Mouse (Mus musculus): ENCODE results near the gene Srp68. TPM values are rescaled to one million over a fixed set of nuclear protein-coding genes. Genes with fewer than 3 reads are reported as not detected.

Gene Srp68
- total RNA-seq, 2 experiments from 2014 or later = 52.0 to 55.7 TPM

DNA sequence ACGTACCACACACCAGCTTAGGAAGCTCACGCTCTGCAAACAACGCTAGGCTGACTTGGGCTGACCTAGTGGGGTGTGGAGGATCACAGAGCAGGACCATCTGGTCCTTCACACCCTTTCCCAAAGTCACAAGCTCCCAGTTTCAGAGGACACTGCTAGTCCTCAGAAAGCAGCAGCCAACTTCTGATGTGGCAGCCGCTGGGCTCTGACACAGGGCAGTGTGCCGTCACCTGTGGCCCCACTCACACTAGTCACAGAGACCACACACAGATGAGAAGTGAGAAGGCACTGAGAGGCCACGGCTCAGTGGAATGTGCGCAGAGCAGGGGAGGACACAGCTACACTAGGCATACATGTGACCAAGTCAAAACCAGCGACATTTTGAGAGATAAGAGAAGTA lies 23.1 kb downstream of the Srp68 start:
- DNase-seq (ENCODE audit: low spot score in 2 of 2) = no peak

DNA sequence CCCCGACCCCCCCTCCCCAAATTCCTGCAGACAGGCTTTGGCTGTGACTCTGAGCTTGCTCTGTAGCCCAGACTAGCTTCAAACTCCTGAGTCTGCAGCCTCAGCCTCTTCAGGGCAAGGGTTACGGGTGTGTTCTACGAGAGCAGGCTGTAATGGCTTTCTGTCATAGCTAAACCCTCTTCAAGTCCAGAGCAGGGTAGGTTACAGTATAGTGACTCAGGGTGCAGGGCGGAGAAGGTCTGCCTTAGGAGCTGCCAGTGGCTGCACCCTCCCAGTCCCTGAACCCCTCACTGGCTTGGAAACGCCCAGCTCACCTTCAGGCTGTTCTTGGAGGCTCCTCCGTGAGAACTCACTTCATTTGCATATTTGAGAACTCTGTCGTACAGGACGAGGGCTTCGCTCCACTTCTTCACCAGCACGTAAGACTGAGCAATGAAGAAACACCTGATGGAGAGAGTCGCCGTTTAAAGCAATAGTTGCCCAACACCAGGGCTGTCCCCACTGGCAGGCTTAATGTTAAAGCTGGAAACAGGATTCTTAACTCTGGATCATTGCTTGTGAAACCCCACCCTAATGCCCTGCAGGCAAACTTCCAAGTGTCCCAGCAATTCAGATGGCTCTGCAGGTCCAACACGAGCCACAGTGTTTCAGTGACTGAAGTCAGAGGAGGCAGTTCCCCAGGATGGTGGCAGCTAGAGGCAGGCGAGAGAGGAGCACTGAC lies 26.4 kb downstream of the Srp68 start:
- DNase-seq (ENCODE audit: low spot score in 2 of 2) = no peak

DNA sequence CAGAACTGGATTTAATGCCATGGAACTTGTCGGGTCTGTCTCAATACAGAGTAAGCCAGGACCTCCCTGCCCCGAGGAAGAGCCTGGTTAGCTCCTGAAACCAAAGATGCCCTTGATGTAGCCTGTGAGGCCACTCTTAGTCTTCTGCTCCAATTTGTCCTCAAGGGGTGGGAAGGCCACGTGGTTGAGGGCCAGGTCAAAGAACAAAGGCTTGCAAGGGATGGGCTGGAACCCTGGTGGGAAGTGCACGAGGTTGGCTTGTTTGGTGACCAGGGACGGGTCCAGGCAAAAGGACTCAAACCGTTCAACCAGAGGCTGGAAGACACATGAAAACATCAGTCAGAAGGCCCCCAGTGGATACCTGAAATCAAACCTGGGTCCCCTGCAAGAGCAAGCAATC lies 28.4 kb downstream of the Srp68 start:
- no peak for DNase-seq (ENCODE audit: low spot score in 2 of 2)

DNA sequence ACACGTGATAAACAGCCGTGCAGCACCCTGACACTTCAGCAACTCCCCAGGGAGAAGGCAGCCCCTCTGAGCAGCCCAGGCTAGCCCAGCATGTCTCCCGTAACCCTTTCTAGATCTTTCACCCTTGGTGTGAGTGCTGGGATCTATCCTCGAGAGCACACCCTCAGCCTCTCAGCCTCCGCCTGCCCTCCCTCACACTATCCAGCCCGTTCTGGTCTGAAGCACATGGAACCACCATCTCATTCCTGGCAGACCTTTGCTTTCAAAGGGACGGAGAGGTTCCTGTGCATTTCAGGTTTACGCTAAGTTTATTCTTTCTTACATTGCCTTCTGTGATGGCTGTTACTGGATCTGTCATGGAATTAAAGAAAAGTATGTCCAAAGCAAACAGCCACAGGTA lies 29.4 kb downstream of the Srp68 start:
- DNase-seq (ENCODE audit: low spot score in 2 of 2) = no peak

DNA sequence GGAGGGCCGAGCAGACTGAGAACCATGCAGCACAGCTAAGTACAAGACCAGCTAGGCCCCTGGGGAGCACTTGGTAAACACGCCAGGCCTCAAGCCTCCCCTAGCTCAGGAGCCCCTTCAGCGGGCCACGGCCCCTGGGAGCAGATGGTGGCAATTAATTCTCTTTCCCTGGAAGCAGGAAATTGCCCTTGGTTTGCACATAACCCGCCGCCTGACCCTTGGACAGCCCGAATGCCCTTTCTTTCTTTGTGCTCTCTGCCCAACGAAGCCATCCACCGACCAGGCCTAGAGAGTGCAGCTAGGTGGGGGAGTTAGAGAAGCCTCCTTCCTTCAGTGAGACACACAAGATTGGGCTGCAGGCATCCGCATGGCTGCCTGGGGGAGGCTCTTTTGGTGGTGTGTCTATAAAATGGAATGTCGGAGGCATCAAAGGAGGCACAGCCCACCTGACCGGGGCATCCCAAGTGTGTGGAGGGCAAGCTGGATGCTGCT lies 32.2 kb downstream of the Srp68 start:
- no peak for DNase-seq (ENCODE audit: low spot score in 2 of 2)

DNA sequence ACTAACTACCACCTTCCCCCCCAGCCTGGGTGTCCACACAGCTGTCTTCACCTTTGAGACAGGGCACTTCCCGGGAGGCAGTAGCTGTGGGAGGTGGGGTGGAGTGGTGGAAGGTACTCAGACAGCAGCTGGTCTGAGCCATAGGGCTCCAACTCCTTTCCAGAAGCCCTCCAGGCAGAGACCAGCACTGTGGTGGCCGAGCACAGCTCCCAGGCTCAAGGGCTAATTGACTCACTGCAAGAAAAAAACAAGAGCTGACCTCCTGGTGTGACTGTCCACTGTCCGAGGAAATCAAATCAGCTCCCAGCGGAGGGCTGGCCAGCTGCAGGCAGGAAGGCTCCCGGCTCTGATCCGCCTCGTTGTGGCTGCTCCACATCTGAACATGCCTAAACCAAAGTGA lies 34.2 kb downstream of the Srp68 start:
- DNase-seq (ENCODE audit: low spot score in 2 of 2) = no peak

DNA sequence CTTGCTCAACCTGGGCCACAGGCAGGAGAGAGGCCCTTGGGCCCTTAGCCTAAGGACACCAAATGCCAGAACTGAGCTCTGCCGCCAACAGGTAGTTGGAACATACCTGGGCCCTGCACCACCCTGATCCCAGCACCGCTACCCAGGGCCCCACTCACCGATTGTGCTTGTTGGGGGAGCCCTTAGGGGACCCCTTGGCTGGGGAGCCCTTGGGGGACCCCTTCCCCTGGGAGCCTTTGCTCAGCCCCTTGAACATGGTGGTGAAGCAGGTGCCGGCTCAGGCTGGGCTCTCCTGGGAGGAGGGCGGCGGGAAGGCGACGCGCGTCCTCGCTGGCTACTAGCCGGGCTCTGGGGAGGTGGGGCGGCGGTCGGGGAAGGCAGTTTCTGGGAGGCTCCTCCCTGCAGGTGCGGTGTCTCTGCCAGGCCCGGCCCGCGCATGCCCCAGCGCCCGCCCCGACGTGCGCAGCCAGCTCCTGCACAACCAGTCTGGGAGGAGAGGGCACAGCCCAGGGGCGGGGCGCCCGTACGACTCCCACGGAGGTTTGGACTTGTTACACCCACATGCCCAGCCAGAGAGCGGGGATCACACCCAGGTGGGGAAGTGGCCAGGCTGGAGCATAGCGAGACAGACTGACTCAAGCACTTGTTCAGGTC lies 36.1 kb downstream of the Srp68 start, which contains the start of gene Evpl:
TSS of gene Evpl (minus strand) at position 336 of the 654 bp plus-strand sequence.
- DNase-seq (ENCODE audit: low spot score in 2 of 2) = no peak

DNA sequence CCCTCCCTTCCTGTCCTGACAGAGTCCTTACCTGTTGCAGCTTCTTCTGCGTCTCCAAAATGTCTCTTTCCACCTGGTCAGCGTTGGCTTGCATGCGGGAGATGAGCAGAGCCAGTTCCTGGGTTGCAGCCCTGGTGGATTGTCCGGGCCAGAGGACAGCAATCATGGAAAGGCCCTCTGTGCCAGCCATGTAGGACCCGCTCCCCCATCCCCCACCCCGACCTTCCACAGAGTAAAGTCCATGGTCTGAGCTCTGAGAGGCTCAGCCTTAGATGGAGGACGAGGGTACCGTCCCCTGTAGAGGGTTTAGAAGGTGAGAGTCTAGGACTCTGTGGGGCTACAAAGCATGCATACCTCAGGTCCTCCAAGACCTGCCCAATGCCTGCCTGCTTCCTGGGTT lies 39.1 kb downstream of the Srp68 start:
- no peak for DNase-seq (ENCODE audit: low spot score in 2 of 2)

DNA sequence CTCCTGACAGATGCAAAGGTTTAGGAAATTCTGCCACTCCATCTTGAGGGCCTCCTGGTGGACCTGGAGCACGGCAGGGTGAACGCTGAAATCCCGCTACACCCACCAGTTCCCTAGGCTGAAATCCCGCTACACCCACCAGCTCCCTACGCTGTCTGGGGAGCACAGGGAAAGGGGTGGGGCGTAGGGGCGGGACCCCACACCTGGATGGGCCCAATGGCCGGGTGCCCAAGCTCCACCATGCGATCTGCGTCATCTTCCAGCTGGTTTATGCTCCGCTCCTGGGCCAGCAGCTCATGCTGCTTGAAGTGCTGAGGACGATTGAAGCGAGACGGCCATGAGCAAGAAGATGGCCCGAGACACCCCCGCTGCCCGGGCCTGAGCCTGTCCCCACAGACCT lies 41.6 kb downstream of the Srp68 start:
- DNase-seq (ENCODE audit: low spot score in 2 of 2) = no peak

DNA sequence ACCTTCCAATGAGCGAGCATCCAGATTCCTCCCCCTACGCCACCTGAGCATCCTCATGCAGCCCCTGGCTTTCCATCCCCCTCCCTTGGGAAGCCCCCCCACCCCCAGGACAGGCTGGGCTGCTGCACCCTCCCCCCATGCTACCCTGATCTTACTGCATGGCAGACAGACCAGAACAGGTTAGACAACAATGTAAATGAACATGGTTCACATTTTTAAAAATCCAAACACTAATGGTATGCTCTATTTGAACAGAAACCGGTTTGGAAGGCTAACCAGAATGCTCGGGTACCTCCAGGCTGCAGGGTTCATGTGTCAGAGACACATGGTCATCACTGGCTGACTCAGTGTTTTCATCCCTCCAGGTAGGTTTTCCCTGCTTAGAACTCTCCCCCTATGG lies 45.3 kb downstream of the Srp68 start:
- no peak for DNase-seq (ENCODE audit: low spot score in 2 of 2)

DNA sequence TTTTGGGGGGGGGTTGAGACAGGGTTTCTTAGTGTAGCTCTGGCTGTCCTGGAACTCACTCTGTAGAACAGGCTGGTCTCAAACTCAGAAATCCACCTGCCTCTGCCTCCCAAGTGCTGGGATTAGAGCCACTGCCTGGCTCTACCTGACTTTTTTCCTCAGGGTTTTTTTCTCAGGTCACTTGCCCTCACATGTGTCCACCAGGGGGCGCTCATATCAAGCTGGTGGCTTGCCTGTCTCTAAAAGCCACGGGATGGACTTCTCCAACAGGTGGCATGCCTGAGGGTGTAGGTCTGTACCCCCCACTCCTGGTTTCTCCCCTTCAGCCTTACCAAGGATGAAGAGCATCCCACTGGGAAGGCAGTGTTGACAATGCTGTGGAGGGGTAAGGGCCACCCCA lies 47.6 kb downstream of the Srp68 start:
- DNase-seq (ENCODE audit: low spot score in 2 of 2) = peak; percentile 51 to 68

DNA sequence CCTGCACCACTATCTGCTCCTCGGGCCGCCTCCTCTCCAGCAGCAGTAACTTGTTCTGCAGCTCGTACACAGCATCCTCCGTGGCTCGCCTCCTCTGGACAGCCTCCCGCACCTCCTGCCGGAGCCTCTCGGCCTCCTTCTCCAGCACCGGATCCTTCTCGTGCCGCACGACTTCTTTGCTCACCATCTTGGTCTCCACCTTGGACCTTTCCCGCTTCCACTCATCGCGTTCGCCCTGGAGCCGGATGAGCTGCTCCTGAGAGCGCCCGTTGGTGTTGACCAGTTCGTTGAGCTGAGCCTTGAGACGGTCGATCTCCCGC lies 51.3 kb downstream of the Srp68 start:
- no peak for DNase-seq (ENCODE audit: low spot score in 2 of 2)

DNA sequence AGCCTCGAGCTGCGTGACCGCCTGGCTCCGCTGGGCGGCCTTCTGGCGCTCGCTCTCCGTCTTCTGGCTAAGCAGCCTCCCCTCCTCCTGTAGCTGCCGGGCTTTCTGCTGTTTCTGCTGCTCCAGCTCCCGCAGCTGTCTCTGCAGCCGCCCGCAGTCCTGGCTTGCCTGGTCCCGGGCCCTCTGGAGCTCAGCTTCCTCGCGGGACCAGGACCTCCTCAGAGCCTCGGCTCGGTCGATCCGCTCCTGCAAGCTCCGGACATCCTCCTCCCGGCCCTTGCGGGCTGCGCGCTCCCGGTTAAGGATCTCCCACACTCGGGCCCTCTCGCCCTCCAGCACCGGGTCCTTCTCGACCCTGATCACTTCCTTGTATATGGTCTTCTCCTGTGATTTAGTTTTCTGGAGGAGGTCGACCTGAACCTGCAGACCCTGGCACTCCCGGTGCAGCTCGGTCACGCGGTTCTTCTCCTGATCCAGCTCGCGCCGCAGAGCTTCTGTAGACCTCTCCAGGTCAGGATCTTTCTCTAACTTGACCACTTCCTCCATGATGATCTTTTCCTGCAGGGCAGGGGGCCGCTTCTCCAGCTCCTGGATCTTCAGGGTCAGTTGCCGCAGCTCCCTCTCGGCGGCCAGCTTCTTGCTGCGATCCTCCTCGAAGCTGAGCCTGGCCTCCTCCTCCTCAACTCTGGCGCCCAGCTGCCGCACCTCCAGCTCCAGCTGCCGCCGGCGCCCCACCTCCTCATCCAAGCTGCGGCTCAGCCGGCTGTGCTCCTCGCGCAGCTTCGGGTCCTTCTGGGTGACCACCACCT lies 51.9 kb downstream of the Srp68 start:
- DNase-seq (ENCODE audit: low spot score in 2 of 2) = no peak

DNA sequence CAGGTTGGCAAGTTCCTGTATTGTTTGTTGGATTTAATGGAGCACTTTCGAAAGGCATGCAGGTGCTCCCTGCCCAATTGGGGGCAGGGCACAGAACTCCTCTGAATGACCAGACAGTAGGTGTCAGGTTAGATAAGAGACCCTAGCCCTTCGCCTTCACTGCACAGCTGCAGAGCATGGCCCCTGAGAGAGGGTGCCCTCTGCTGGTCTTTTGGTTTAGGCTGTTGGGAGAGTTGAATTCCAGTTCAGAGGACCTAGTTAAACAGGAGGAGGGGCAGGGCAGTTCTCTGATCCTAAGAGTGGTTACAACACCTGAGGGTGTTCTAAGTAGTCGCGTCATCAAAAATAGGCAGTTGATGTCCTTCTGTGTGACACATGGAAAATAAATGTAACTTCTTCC lies 54.1 kb downstream of the Srp68 start:
- DNase-seq (ENCODE audit: low spot score in 2 of 2) = peak; percentile 41 to 49

DNA sequence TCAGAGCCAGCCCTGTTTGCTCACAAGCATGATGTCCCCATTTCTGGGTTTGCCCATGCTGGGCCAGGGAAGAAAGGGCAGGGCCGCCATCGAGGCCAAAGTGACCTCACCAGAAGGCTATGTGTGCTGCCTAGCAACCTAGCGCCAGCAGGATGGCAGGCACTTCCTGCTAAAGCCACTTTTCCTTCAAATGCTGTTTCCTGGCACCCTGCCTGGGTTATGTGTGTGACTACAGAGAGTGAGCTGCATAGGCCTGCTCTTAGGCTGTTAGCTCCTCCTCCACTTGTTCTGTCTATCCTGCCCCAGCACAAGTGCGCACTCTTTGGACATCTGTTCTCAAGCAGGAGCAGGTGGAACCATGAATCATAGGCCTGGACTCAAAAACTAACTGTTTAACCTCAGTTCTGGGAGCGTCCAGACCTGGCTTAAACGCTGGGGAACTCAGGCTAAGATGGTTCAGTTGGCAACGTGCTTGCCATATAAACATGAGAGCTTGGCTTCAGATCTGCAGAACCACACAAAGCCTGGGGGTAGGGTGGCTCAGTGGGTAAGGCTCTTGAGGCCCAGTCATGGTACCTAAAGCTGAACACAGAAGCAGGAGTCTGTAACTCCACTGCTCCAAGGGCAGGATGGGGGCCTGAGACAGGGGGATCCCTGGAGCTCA lies 55.1 kb downstream of the Srp68 start:
- peak; percentile 76 to 80 for DNase-seq (ENCODE audit: low spot score in 2 of 2)

DNA sequence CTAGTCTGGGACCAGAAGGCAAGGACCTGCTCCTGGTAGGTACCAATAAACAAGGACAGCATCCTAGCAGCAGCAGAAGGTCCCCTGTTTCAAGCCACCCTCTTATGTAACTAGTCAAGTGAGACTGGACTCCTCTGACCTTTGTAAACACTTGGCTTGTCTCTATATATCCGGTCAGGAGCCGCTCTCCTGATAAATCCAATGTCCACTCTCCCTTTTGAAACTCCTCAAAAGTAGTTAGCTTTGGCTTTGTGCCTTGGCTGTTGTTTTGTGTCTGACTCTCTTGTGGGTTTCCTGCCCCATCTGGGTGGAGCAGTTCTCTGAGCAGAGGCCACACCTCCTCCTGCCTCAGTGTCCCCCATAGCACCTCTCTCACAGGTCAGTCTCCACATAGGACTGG lies 55.8 kb downstream of the Srp68 start:
- DNase-seq (ENCODE audit: low spot score in 2 of 2) = no peak

DNA sequence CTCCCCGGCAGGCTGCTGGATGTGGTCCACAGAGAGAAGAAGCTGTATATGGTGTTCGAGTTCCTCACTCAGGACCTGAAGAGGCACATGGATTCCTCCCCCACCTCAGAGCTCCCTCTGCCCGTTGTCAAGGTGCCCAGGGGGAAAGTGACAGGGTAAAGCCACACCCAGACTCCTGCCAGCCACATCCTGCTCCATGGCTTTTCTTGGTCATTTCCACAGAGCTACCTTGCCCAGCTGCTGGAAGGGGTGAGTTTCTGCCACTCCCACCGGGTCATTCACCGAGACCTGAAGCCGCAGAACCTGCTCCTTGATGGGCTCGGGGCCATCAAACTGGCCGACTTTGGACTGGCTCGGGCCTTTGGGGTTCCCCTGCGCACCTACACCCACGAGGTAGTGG lies 57.5 kb downstream of the Srp68 start:
- DNase-seq (ENCODE audit: low spot score in 2 of 2) = no peak

DNA sequence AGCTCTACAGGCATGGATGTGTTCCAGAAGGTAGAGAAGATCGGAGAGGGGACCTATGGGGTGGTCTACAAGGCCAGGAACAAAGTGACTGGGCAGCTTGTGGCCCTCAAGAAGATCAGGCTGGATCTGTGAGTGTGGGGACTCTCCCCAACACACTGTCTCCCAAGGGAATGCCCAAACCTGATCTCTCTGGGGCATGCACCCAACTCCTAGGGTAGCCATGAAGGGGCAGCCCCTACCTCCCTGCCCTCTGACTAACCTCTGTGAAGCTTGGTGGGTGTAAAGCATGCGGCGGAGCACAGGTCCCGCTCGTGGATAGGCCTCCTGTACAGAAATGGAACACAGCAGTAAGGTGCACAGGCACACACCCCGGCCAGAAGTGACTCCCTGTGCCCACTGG lies 58.0 kb downstream of the Srp68 start:
- no peak for DNase-seq (ENCODE audit: low spot score in 2 of 2)

DNA sequence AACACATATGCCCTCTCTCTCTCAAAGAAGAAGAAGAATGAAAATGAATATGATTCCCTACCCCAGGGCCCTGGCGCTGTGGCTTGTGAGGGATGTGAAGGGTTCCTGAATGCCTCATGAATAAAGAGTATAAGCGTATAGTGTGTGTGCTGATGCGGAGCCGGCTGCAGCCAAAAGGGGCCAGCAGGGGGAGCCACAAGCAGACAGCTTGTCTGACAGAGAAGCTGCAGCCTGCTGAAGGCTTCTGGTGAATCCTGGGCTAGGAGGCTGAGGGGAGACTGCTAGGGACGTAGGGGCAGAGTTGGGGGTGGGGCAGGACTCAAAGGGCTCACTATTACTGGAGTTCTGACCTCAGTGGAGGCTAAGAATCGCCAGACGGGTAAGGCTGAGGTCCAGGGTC lies 58.8 kb downstream of the Srp68 start:
- DNase-seq (ENCODE audit: low spot score in 2 of 2) = no peak

DNA sequence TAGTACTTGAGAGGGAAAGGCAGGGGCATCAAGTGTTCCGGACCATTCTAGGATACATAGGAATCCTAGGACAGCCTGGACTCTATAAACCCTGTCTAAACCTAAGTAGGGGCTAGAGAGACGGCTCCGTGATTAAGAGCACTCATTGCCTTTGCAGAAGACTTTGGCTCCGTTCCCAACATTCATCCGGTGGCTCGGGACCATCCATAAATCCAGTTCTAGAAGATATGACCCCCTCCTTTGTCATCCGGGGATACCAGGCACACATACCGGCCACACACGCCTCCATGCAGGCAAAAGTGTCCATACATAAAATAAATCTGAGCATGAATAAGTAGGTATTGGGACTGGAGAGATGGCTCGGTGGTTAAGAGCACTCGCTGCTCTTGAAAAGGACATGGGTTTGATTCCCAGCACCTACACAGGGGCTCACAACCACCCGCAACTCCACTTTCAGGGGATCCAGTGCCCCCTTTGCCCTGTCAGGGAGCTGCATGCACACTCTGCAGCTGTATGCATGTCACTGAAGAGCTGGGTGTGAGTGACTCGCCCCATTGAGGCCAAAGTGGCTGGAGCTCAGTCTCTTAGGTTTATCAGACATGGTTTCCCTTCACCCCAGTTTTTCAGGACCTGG lies 60.0 kb downstream of the Srp68 start:
- DNase-seq (ENCODE audit: low spot score in 2 of 2) = no peak

DNA sequence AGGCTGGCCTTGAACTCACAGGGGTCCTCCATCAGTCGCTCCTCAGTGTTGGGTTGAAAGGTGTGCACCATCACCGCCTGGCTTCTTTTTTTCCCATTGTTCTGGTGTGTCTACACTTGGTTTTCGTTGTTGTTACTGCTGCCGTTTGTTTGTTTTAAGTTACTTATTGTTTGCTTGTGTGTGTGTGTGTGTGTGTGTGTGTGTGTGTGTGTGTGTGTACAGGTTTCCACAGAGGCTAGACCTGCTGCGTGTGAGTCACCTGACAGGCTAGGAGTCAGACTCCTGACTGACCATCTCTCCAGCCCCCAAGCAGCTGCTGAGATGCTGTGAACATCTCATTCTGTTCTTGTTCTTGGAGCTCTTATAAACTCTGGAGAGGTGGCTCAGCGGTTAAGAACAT lies 61.2 kb downstream of the Srp68 start:
- DNase-seq (ENCODE audit: low spot score in 2 of 2) = no peak

Data from layer of hippocampus, postnatal 14 days (tissue).